In genomic region chr8:79583326-79583725, GRCm38 (mm10) we compare ENCODE assay signal across 8 mouse cellular contexts. TPM values are rescaled to one million over a fixed set of nuclear protein-coding genes. Genes with fewer than 3 reads are reported as not detected.
DNase-seq lines count a peak whose midpoint lies in the region; ATAC-seq and TF ChIP-seq lines count a peak whose summit lies in the region.
"Had no signal": no experiment of that assay in that cellular context is flagged by ENCODE, and none has a peak within 500 bp of the region (broad histone marks: within the 10 kb centered on the region; RNA-seq: fewer than 3 reads in every experiment).

No protein-coding gene starts in this region.

- H3K27ac ChIP-seq in intestine, postnatal 0 days (ENCODE audit: low read depth, low read length), result no peak overlapping the region
- H3K27ac ChIP-seq in intestine, embryonic 15.5 days, result no peak overlapping the region
- no peak overlapping the region for H3K27ac ChIP-seq in lung, postnatal 0 days (ENCODE audit: low read length)
- no peak overlapping the region for H3K27ac ChIP-seq in midbrain, embryonic 10.5 days (replicated peaks)
- H3K27ac ChIP-seq: limb, embryonic 12.5 days had no signal

- no peak overlapping the region for H3K4me3 ChIP-seq in intestine, postnatal 0 days (ENCODE audit: low read depth, low read length)
- H3K4me3 ChIP-seq in intestine, embryonic 15.5 days (replicated peaks), result no peak overlapping the region
- no peak overlapping the region for H3K4me3 ChIP-seq in G1E (ENCODE audit: low read depth, low read length)
- no peak overlapping the region for H3K4me3 ChIP-seq in lung, postnatal 0 days (ENCODE audit: low read depth, low read length)
- H3K4me3 ChIP-seq in midbrain, embryonic 10.5 days, result no peak overlapping the region
- H3K4me3 ChIP-seq: limb, embryonic 12.5 days had no signal

- no peaks in the 10 kb centered on the region for H3K9me3 ChIP-seq in intestine, postnatal 0 days (ENCODE audit: control insufficient read depth)
- no peaks in the 10 kb centered on the region for H3K9me3 ChIP-seq in intestine, embryonic 15.5 days
- H3K9me3 ChIP-seq in G1E (replicated peaks), result no peaks in the 10 kb centered on the region
- H3K9me3 ChIP-seq in lung, postnatal 0 days (ENCODE audit: low read length), result no peaks in the 10 kb centered on the region
- H3K9me3 ChIP-seq in midbrain, embryonic 10.5 days (replicated peaks), result no peaks in the 10 kb centered on the region
- H3K9me3 ChIP-seq: limb, embryonic 12.5 days had no signal

- ATAC-seq in intestine, postnatal 0 days, result no peak
- no peak for ATAC-seq in intestine, embryonic 15.5 days
- no peak for ATAC-seq in G1E (ENCODE audit: extremely low read depth, insufficient number of reproducible peaks, low FRiP score, poor library complexity, severe bottlenecking)
- no peak for ATAC-seq in lung, postnatal 0 days

- no peaks in the 10 kb centered on the region for H3K4me1 ChIP-seq in intestine, postnatal 0 days (replicated peaks; ENCODE audit: control insufficient read depth, insufficient read depth, low read length)
- no peaks in the 10 kb centered on the region for H3K4me1 ChIP-seq in intestine, embryonic 15.5 days (replicated peaks)
- no peaks in the 10 kb centered on the region for H3K4me1 ChIP-seq in G1E (ENCODE audit: insufficient read depth, low read depth, low read length)
- no peaks in the 10 kb centered on the region for H3K4me1 ChIP-seq in lung, postnatal 0 days (ENCODE audit: insufficient read depth, low read depth, low read length)
- H3K4me1 ChIP-seq in midbrain, embryonic 10.5 days, result no peaks in the 10 kb centered on the region
- H3K4me1 ChIP-seq: limb, embryonic 12.5 days had no signal

- 30% methylated on average over 6 of the region's 6 CpGs for WGBS in intestine, postnatal 0 days
- WGBS in intestine, embryonic 15.5 days, result 29% methylated on average over 6 of the region's 6 CpGs
- WGBS in lung, postnatal 0 days, result 21% methylated on average over 6 of the region's 6 CpGs
- 41% methylated on average over 6 of the region's 6 CpGs for WGBS in midbrain, embryonic 10.5 days

- H3K27me3 ChIP-seq in intestine, postnatal 0 days (replicated peaks; ENCODE audit: control insufficient read depth, insufficient read depth, low read length), result no peaks in the 10 kb centered on the region
- H3K27me3 ChIP-seq in intestine, embryonic 15.5 days (replicated peaks), result no peaks in the 10 kb centered on the region
- H3K27me3 ChIP-seq in G1E (ENCODE audit: insufficient read depth, low read length), result peaks cover 14% of the 10 kb centered on the region
- H3K27me3 ChIP-seq in lung, postnatal 0 days (replicated peaks; ENCODE audit: insufficient read depth, low read length), result no peaks in the 10 kb centered on the region
- H3K27me3 ChIP-seq in midbrain, embryonic 10.5 days (ENCODE audit: low read depth, poor library complexity, severe bottlenecking), result no peaks in the 10 kb centered on the region
- H3K27me3 ChIP-seq: limb, embryonic 12.5 days had no signal

- TF ChIP-seq CTCF in intestine, postnatal 0 days (IDR thresholded peaks at IDR 0.05; ENCODE audit: low read depth), result peak; percentile 69
- no peak for TF ChIP-seq CTCF in G1E (IDR thresholded peaks at IDR 0.05; ENCODE audit: low read depth, low read length)
- peak; percentile 68 for TF ChIP-seq CTCF in lung, postnatal 0 days (IDR thresholded peaks at IDR 0.05)

- no peak for TF ChIP-seq EP300 in lung, postnatal 0 days (IDR thresholded peaks at IDR 0.05)

- no peak overlapping the region for H3K9ac ChIP-seq in intestine, postnatal 0 days (ENCODE audit: low read depth, low read length)
- H3K9ac ChIP-seq in intestine, embryonic 15.5 days, result no peak overlapping the region
- no peak overlapping the region for H3K9ac ChIP-seq in lung, postnatal 0 days (replicated peaks; ENCODE audit: low read depth)
- H3K9ac ChIP-seq: limb, embryonic 12.5 days had no signal

- H3K4me2 ChIP-seq in intestine, postnatal 0 days (replicated peaks; ENCODE audit: low read depth), result no peak overlapping the region
- H3K4me2 ChIP-seq in intestine, embryonic 15.5 days (replicated peaks), result no peak overlapping the region
- H3K4me2 ChIP-seq in lung, postnatal 0 days (replicated peaks; ENCODE audit: low read depth, low read length), result no peak overlapping the region
- H3K4me2 ChIP-seq: limb, embryonic 12.5 days had no signal

- no peaks in the 10 kb centered on the region for H3K36me3 ChIP-seq in intestine, postnatal 0 days (ENCODE audit: control insufficient read depth, insufficient read depth)
- no peaks in the 10 kb centered on the region for H3K36me3 ChIP-seq in intestine, embryonic 15.5 days
- no peaks in the 10 kb centered on the region for H3K36me3 ChIP-seq in G1E (replicated peaks)
- no peaks in the 10 kb centered on the region for H3K36me3 ChIP-seq in lung, postnatal 0 days (ENCODE audit: insufficient read depth, low read length)
- H3K36me3 ChIP-seq in midbrain, embryonic 10.5 days, result no peaks in the 10 kb centered on the region
- H3K36me3 ChIP-seq: limb, embryonic 12.5 days had no signal

- DNase-seq in G1E (ENCODE audit: low spot score), result peak; percentile 5
- DNase-seq in c-Kit-positive CD71-positive TER-119-positive erythroid progenitor cells, embryonic 14.5 days (ENCODE audit: low spot score), result peak; percentile 1
- DNase-seq in lung, postnatal 0 days (ENCODE audit: low spot score), result peak; percentile 61
- DNase-seq in cerebellum, postnatal 36 days, result no peak
- DNase-seq in midbrain, embryonic 10.5 days (ENCODE audit: low spot score), result no peak

RNA-seq across cellular contexts. Expression of gene Otud4, which starts 56.1 kb away (rescaled TPM):
- polyA plus RNA-seq in intestine, postnatal 0 days (2015; fragmentation: Nextera tagmentation; extraction: Ambion mirVana), result 6.0 and 6.3 TPM in 2 replicates
- polyA plus RNA-seq in intestine, embryonic 15.5 days (2015; fragmentation: Nextera tagmentation; extraction: Ambion mirVana), result 13.9 TPM in 2 replicates
- total RNA-seq in G1E (2014; fragmentation: Nextera tagmentation), result 99.3 and 116 TPM in 2 replicates
- 81.7 and 84.1 TPM in 2 replicates for total RNA-seq in G1E (2017)
- 5.4 and 7.4 TPM in 2 replicates for polyA plus RNA-seq in G1E (2012)
- 8.0 and 8.7 TPM in 2 replicates for polyA plus RNA-seq in lung, postnatal 0 days (2015; fragmentation: Nextera tagmentation; extraction: Ambion mirVana)
- polyA plus RNA-seq in midbrain, embryonic 10.5 days (2016; fragmentation: Nextera tagmentation; extraction: Ambion mirVana), result 15.3 and 15.4 TPM in 2 replicates

Comparison
In these comparisons a context has a peak if more than half of its experiments do, and no peak if none do; other contexts are left out.
1. DNase-seq: peak in G1E (single experiment), c-Kit-positive CD71-positive TER-119-positive erythroid progenitor cells, embryonic 14.5 days (single experiment) and lung, postnatal 0 days (single experiment); none in cerebellum, postnatal 36 days (0 of 2) and midbrain, embryonic 10.5 days (single experiment).